Mouse (Mus musculus) forebrain, embryonic 15.5 days (tissue): Measurements from ENCODE around the gene Ilvbl. TPM values are rescaled to one million over a fixed set of nuclear protein-coding genes. Genes with fewer than 3 reads are reported as not detected.

Experiments
- ATAC-seq: fragments of 200-750 bp; cut with Nextera tagmentation; replicated peaks from 2 replicates; pipeline ENCODE4 v1.8.0; 2017; ENCODE audit warnings: mild to moderate bottlenecking, moderate TSS enrichment, moderate library complexity
- H3K27ac ChIP-seq: fragments of 300-500 bp; sonication (generic); replicated peaks from 2 replicates; pipeline ENCODE4 v1.5.1; 2015; ENCODE audit warnings: mild to moderate bottlenecking, inconsistent platforms
- H3K27me3 ChIP-seq: fragments of 300-500 bp; sonication (generic); 2 replicates; pipeline ENCODE4 v1.6.1; 2015; ENCODE audit warnings: inconsistent platforms
- H3K36me3 ChIP-seq: fragments of 300-500 bp; sonication (generic); 2 replicates; pipeline ENCODE4 v1.6.1; 2015; ENCODE audit warnings: mild to moderate bottlenecking, inconsistent platforms
- H3K4me1 ChIP-seq: fragments of 300-500 bp; sonication (generic); 2 replicates; pipeline ENCODE4 v1.6.1; 2015; ENCODE audit warnings: inconsistent platforms
- H3K4me2 ChIP-seq: fragments of 300-500 bp; sonication (generic); replicated peaks from 2 replicates; pipeline ENCODE4 v1.6.1; 2015; ENCODE audit warnings: mild to moderate bottlenecking, inconsistent platforms
- H3K4me3 ChIP-seq: fragments of 300-500 bp; sonication (generic); 2 replicates; pipeline ENCODE4 v1.5.1; 2015; ENCODE audit warnings: mild to moderate bottlenecking, inconsistent platforms
- H3K9ac ChIP-seq: fragments of 300-500 bp; sonication (generic); replicated peaks from 2 replicates; pipeline ENCODE4 v1.6.1; 2015; ENCODE audit warnings: mild to moderate bottlenecking, inconsistent platforms
- H3K9me3 ChIP-seq: fragments of 300-500 bp; sonication (generic); 2 replicates; pipeline ENCODE4 v1.6.1; 2016; ENCODE audit warnings: inconsistent platforms
- WGBS: fragments of 180-500 bp; shearing (Covaris S2); methylation state at CpG from one replicate; pipeline ENCODE4 v1.1.7; 2015; ENCODE audit warnings: mixed read lengths; 5-methylcytosine and 5-hydroxymethylcytosine counted together
- polyA plus RNA-seq: library from polyadenylated mRNA; unstranded; fragments of >200 nt; fragmentation: Nextera tagmentation; extraction: Ambion mirVana; gene quantifications from 2 replicates; pipeline ENCODE4 v1.2.1, GENCODE M21; 2015

Ilvbl gene
- polyA plus RNA-seq, 1 experiment from 2014 or later, result 40.6 TPM

GRCm38 (mm10) chr10:78576435-78577184 is 2.5 kb downstream of the Ilvbl start:
- Histone ChIP-seq H3K4me3 (no peak overlapping the region), H3K9me3 (no peaks in the 10 kb centered on the region), H3K27me3 (no peaks in the 10 kb centered on the region), H3K4me2 (no peak overlapping the region), H3K4me1 (peaks cover 18% of the 10 kb centered on the region), H3K27ac (no peak overlapping the region), H3K9ac (no peak overlapping the region), H3K36me3 (peaks cover 6% of the 10 kb centered on the region)
- ATAC-seq, result no peak
- 96% methylated on average over 16 of the region's 16 CpGs for WGBS

DNA sequence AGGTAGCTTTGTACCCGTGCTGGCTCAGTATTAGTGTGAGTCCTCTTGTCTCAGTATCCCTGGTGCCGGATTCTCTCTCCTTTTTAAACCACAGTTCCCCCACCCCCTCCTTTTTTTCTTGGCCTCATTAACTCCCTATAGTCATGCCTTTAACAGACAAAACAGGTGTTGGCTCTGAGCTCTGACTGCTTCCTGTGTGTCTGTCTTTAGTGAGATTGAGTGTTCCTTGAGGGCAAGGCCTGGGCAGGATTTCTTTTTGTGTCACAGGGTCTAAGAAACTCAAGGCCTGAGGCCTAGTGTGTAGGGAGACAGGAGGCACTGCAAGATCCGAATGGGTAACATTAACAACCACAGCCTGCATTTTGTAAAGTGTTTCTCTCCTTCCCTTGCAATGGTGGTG is 4.1 kb downstream of the Ilvbl start:
- Histone ChIP-seq H3K4me1 (peaks cover 18% of the 10 kb centered on the region), H3K36me3 (peaks cover 6% of the 10 kb centered on the region), H3K27me3 (no peaks in the 10 kb centered on the region), H3K27ac (no peak overlapping the region), H3K4me2 (no peak overlapping the region), H3K9me3 (no peaks in the 10 kb centered on the region), H3K9ac (no peak overlapping the region), H3K4me3 (no peak overlapping the region)
- no peak for ATAC-seq
- 67% methylated on average over 3 of the region's 3 CpGs for WGBS

GRCm38 (mm10) chr10:78581121-78581520 is 7.0 kb downstream of the Ilvbl start:
- no peaks in the 10 kb centered on the region for H3K9me3 ChIP-seq
- ATAC-seq, result no peak
- H3K36me3 ChIP-seq, result peaks cover 8% of the 10 kb centered on the region
- no peak overlapping the region for H3K27ac ChIP-seq
- no peak overlapping the region for H3K9ac ChIP-seq
- no peaks in the 10 kb centered on the region for H3K27me3 ChIP-seq
- no peak overlapping the region for H3K4me3 ChIP-seq
- peaks cover 2% of the 10 kb centered on the region for H3K4me1 ChIP-seq
- 93% methylated on average over 7 of the region's 7 CpGs for WGBS
- H3K4me2 ChIP-seq, result no peak overlapping the region

DNA sequence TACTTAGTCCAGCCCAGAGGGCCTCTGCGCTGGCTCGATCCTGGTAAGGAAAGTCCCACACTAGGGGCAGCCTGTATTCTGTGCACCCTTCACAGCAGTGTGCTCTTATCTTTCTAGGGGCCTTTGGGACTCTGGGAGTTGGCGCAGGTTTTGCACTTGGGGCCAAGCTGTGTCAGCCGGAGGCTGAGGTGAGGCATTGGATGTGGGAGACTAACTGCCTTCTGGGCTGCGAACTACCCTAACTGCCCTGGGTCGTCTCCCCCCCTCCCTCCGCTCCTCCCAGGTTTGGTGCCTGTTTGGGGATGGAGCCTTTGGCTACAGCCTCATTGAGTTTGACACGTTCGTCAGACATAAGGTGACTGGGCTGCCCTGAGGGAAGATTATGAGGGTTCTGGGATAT is 9.2 kb downstream of the Ilvbl start:
- Histone ChIP-seq H3K27ac (no peak overlapping the region), H3K4me2 (no peak overlapping the region), H3K4me1 (no peaks in the 10 kb centered on the region), H3K27me3 (no peaks in the 10 kb centered on the region), H3K9me3 (no peaks in the 10 kb centered on the region), H3K36me3 (peaks cover 8% of the 10 kb centered on the region), H3K9ac (no peak overlapping the region), H3K4me3 (no peak overlapping the region)
- no peak for ATAC-seq
- WGBS, result 75% methylated on average over 9 of the region's 9 CpGs

DNA sequence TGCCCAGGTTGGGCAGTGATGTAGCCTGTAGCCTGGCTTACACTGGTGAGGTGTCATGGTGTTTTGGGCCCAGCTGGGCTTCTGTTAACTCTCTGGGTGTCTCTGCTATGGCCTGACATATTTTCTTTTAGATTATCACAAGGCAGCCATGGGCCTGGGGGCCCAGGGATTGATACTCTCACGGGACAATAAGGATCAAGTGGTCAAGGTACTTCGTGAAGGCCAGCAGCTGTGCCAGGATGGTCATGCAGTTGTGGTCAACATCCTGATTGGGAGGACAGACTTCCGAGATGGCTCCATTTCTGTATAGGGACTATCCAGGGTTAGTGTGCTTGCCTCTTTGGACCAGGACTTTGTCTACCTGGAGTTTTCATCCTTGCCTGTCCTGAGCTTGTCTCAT is 9.8 kb downstream of the Ilvbl start:
- 78% methylated on average over 3 of the region's 3 CpGs for WGBS
- H3K27ac ChIP-seq, result no peak overlapping the region
- H3K27me3 ChIP-seq, result no peaks in the 10 kb centered on the region
- H3K36me3 ChIP-seq, result peaks cover 8% of the 10 kb centered on the region
- H3K9me3 ChIP-seq, result no peaks in the 10 kb centered on the region
- H3K4me3 ChIP-seq, result no peak overlapping the region
- no peak overlapping the region for H3K9ac ChIP-seq
- no peak for ATAC-seq
- no peaks in the 10 kb centered on the region for H3K4me1 ChIP-seq
- H3K4me2 ChIP-seq, result no peak overlapping the region

- H3K27me3 ChIP-seq, result no peaks in the 10 kb centered on the region
- H3K9ac ChIP-seq, result no peak overlapping the region
- H3K4me1 ChIP-seq, result no peaks in the 10 kb centered on the region
- no peaks in the 10 kb centered on the region for H3K9me3 ChIP-seq
- no peak overlapping the region for H3K4me3 ChIP-seq
- H3K4me2 ChIP-seq, result no peak overlapping the region
- no peak for ATAC-seq
- WGBS, result 80% methylated on average over 1 of the region's 1 CpGs
- H3K27ac ChIP-seq, result no peak overlapping the region
- 0 out of 2 replicates have a peak, but pooled peaks cover 2% of the 10 kb centered on the region for H3K36me3 ChIP-seq
These were observed 10.8 kb downstream of the Ilvbl start for GRCm38 (mm10) chr10:78584996-78585395.

- H3K4me1 ChIP-seq, result no peaks in the 10 kb centered on the region
- H3K27me3 ChIP-seq, result no peaks in the 10 kb centered on the region
- H3K9me3 ChIP-seq, result no peaks in the 10 kb centered on the region
- WGBS, result 93% methylated on average over 22 of the region's 22 CpGs
- no peak overlapping the region for H3K27ac ChIP-seq
- 0 out of 2 replicates have a peak, but pooled peaks cover 2% of the 10 kb centered on the region for H3K36me3 ChIP-seq
- no peak overlapping the region for H3K4me2 ChIP-seq
- ATAC-seq, result no peak
- no peak overlapping the region for H3K9ac ChIP-seq
- H3K4me3 ChIP-seq, result no peak overlapping the region
These were observed 11.5 kb downstream of the Ilvbl start for GRCm38 (mm10) chr10:78585606-78586005.

DNA sequence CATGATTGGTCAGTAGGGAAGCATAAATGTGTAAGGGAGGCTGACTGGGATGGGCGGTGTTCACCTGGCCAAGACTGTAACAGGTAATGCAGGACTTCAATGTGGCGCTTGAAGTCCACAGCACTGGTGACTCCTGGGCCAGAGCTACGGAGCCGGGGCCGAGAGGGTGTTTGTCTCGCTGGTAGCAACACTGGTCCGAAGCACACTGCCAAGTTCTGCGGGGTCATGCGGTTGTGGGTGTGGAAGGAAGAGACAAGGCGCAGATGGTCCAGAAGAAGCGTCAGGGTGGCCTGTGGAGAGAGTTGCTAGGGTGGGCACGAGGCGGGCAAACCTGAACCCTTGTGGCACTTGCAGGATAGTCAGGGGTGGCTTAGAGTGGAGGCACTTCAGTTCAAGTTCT is 11.9 kb downstream of the Ilvbl start:
- WGBS, result 95% methylated on average over 13 of the region's 13 CpGs
- H3K4me3 ChIP-seq, result no peak overlapping the region
- H3K27ac ChIP-seq, result no peak overlapping the region
- no peaks in the 10 kb centered on the region for H3K27me3 ChIP-seq
- H3K36me3 ChIP-seq, result 0 out of 2 replicates have a peak, but pooled peaks cover 2% of the 10 kb centered on the region
- no peak for ATAC-seq
- no peak overlapping the region for H3K9ac ChIP-seq
- peaks cover 3% of the 10 kb centered on the region; the same call in 1 of the 2 replicates for H3K4me1 ChIP-seq
- no peaks in the 10 kb centered on the region for H3K9me3 ChIP-seq
- H3K4me2 ChIP-seq, result no peak overlapping the region

GRCm38 (mm10) chr10:78589291-78589690 is 15.1 kb downstream of the Ilvbl start:
- Histone ChIP-seq H3K4me3 (no peak overlapping the region), H3K27ac (no peak overlapping the region), H3K27me3 (no peaks in the 10 kb centered on the region), H3K36me3 (no peaks in the 10 kb centered on the region), H3K9ac (no peak overlapping the region), H3K9me3 (no peaks in the 10 kb centered on the region), H3K4me2 (no peak overlapping the region), H3K4me1 (peaks cover 14% of the 10 kb centered on the region)
- WGBS, result 95% methylated on average over 18 of the region's 18 CpGs
- no peak for ATAC-seq

GRCm38 (mm10) chr10:78589901-78590300 is 15.8 kb downstream of the Ilvbl start:
- WGBS, result 95% methylated on average over 8 of the region's 8 CpGs
- Histone ChIP-seq H3K4me1 (peaks cover 14% of the 10 kb centered on the region), H3K27ac (no peak overlapping the region), H3K27me3 (no peaks in the 10 kb centered on the region), H3K4me3 (no peak overlapping the region), H3K36me3 (no peaks in the 10 kb centered on the region), H3K9ac (no peak overlapping the region), H3K4me2 (no peak overlapping the region), H3K9me3 (no peaks in the 10 kb centered on the region)
- no peak for ATAC-seq

DNA sequence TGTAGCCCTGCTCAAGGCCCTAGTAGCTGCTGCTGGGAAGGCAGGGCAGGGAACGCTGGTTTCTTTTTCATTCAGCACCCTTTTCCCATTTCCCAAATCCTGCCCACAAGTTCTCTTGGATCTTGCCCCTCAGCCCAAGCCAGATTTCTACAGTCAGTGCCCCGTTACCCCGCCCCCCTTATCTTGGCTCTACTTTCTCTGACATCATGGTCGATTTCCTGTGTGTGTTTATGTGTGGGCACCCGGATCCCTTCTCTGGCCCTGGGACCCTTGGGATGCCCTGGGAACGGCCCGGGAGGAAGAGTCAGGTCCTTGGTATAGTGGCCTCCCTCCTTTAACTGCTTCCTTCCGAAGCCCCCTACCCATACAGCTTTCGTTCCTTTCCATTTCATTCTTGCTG is 16.6 kb downstream of the Ilvbl start:
- peak overlapping the region; percentile 44; the same call in 1 of the 2 replicates for H3K4me3 ChIP-seq
- H3K36me3 ChIP-seq, result no peaks in the 10 kb centered on the region
- H3K27me3 ChIP-seq, result no peaks in the 10 kb centered on the region
- no peaks in the 10 kb centered on the region for H3K9me3 ChIP-seq
- 0 out of 2 replicates have a peak overlapping the region, but pooled peaks have one; percentile 7 for H3K9ac ChIP-seq
- peak overlapping the region; percentile 80 for H3K4me2 ChIP-seq
- WGBS, result 50% methylated on average over 9 of the region's 9 CpGs
- H3K27ac ChIP-seq, result no peak overlapping the region
- H3K4me1 ChIP-seq, result peaks cover 14% of the 10 kb centered on the region
- peak; percentile 23; the same call in 1 of the 2 replicates for ATAC-seq

- peaks cover 14% of the 10 kb centered on the region for H3K4me1 ChIP-seq
- peak within 1 kb of the TSS; percentile 53 for H3K9ac ChIP-seq
- H3K36me3 ChIP-seq, result no peaks in the 10 kb centered on the region
- H3K4me2 ChIP-seq, result peak within 1 kb of the TSS; percentile 80
- ATAC-seq, result peak; percentile 68
- 6% methylated on average over 30 of the region's 54 CpGs for WGBS
- peak within 1 kb of the TSS; percentile 44 for H3K4me3 ChIP-seq
- no peaks in the 10 kb centered on the region for H3K27me3 ChIP-seq
- no peak within 1 kb of the TSS for H3K27ac ChIP-seq
- no peaks in the 10 kb centered on the region for H3K9me3 ChIP-seq
These were observed 17.5 kb downstream of the Ilvbl start, which contains the start of gene Syde1 for GRCm38 (mm10) chr10:78591406-78592328. Gene Syde1 (minus strand): TSS chr10:78591964.
